Mouse (Mus musculus): ENCODE measurements at regions not wholly inside any gene's neighbourhood (a gene's known extent, or its start where the extent isn't known, plus 50 kb on each side); places are given as distances from the start of the nearest gene placed in this dataset.
A peak's percentile ranks its signal among the peaks of the same experiment; 100 is the strongest.

- Histone ChIP-seq H3K36me3 (ENCODE audit: control insufficient read depth, insufficient read depth, low read length) (no peaks in the 10 kb centered on the region), H3K27ac (ENCODE audit: low read depth, low read length) (no peak overlapping the region), H3K4me1 (ENCODE audit: control insufficient read depth, insufficient read depth, low read length) (no peaks in the 10 kb centered on the region), H3K27me3 (ENCODE audit: control insufficient read depth, insufficient read depth, low read length) (no peaks in the 10 kb centered on the region), H3K4me2 (no peak overlapping the region), H3K4me3 (ENCODE audit: low read depth, low read length) (no peak overlapping the region), H3K9ac (ENCODE audit: low read depth, low read length) (no peak overlapping the region), H3K9me3 (replicated peaks; ENCODE audit: control insufficient read depth, low read length) (no peaks in the 10 kb centered on the region)
- ATAC-seq (replicated peaks; ENCODE audit: insufficient number of reproducible peaks, low FRiP score, low TSS enrichment): no peak
- WGBS (ENCODE audit: insufficient replicate concordance): 68% methylated on average over 3 of the region's 3 CpGs
These were observed 509.3 kb upstream of the Dmac1 start for GRCm38 (mm10) chr4:75787405-75787804.

GRCm38 (mm10) chr4:75786391-75786790, 508.3 kb upstream of the Dmac1 start:
- no peak for ATAC-seq (replicated peaks; ENCODE audit: insufficient number of reproducible peaks, low FRiP score, low TSS enrichment)
- Histone ChIP-seq H3K36me3 (ENCODE audit: control insufficient read depth, insufficient read depth, low read length) (no peaks in the 10 kb centered on the region), H3K9me3 (replicated peaks; ENCODE audit: control insufficient read depth, low read length) (no peaks in the 10 kb centered on the region), H3K9ac (ENCODE audit: low read depth, low read length) (no peak overlapping the region), H3K4me2 (no peak overlapping the region), H3K27me3 (ENCODE audit: control insufficient read depth, insufficient read depth, low read length) (no peaks in the 10 kb centered on the region), H3K4me3 (ENCODE audit: low read depth, low read length) (no peak overlapping the region), H3K4me1 (ENCODE audit: control insufficient read depth, insufficient read depth, low read length) (no peaks in the 10 kb centered on the region), H3K27ac (ENCODE audit: low read depth, low read length) (no peak overlapping the region)
- whole genome bisulfite sequencing (ENCODE audit: insufficient replicate concordance): 82% methylated on average over 4 of the region's 4 CpGs

- H3K4me2 ChIP-seq: no peak overlapping the region
- no peak overlapping the region for H3K9ac ChIP-seq (ENCODE audit: low read depth, low read length)
- H3K4me1 ChIP-seq (ENCODE audit: control insufficient read depth, insufficient read depth, low read length): no peaks in the 10 kb centered on the region
- no peak for ATAC-seq (replicated peaks; ENCODE audit: insufficient number of reproducible peaks, low FRiP score, low TSS enrichment)
- no peak overlapping the region for H3K4me3 ChIP-seq (ENCODE audit: low read depth, low read length)
- H3K27me3 ChIP-seq (ENCODE audit: control insufficient read depth, insufficient read depth, low read length): no peaks in the 10 kb centered on the region
- WGBS (ENCODE audit: insufficient replicate concordance): 71% methylated on average over 1 of the region's 1 CpGs
- no peaks in the 10 kb centered on the region for H3K36me3 ChIP-seq (ENCODE audit: control insufficient read depth, insufficient read depth, low read length)
- H3K27ac ChIP-seq (ENCODE audit: low read depth, low read length): no peak overlapping the region
- no peaks in the 10 kb centered on the region for H3K9me3 ChIP-seq (replicated peaks; ENCODE audit: control insufficient read depth, low read length)
These were observed 501.4 kb upstream of the Dmac1 start for GRCm38 (mm10) chr4:75779492-75779891.

GRCm38 (mm10) chr4:75764141-75764540, 486.0 kb upstream of the Dmac1 start:
- 33% methylated on average over 1 of the region's 1 CpGs for WGBS (ENCODE audit: insufficient replicate concordance)
- Histone ChIP-seq H3K4me1 (ENCODE audit: control insufficient read depth, insufficient read depth, low read length) (no peaks in the 10 kb centered on the region), H3K9me3 (replicated peaks; ENCODE audit: control insufficient read depth, low read length) (no peaks in the 10 kb centered on the region), H3K4me3 (ENCODE audit: low read depth, low read length) (no peak overlapping the region), H3K27me3 (ENCODE audit: control insufficient read depth, insufficient read depth, low read length) (no peaks in the 10 kb centered on the region), H3K9ac (ENCODE audit: low read depth, low read length) (no peak overlapping the region), H3K36me3 (ENCODE audit: control insufficient read depth, insufficient read depth, low read length) (no peaks in the 10 kb centered on the region), H3K4me2 (no peak overlapping the region), H3K27ac (ENCODE audit: low read depth, low read length) (no peak overlapping the region)
- ATAC-seq (replicated peaks; ENCODE audit: insufficient number of reproducible peaks, low FRiP score, low TSS enrichment): no peak

GRCm38 (mm10) chr4:75744605-75745004, 466.5 kb upstream of the Dmac1 start:
- Histone ChIP-seq H3K9ac (ENCODE audit: low read depth, low read length) (no peak overlapping the region), H3K4me1 (ENCODE audit: control insufficient read depth, insufficient read depth, low read length) (no peaks in the 10 kb centered on the region), H3K27ac (ENCODE audit: low read depth, low read length) (no peak overlapping the region), H3K9me3 (replicated peaks; ENCODE audit: control insufficient read depth, low read length) (no peaks in the 10 kb centered on the region), H3K4me2 (no peak overlapping the region), H3K36me3 (ENCODE audit: control insufficient read depth, insufficient read depth, low read length) (no peaks in the 10 kb centered on the region), H3K4me3 (ENCODE audit: low read depth, low read length) (no peak overlapping the region), H3K27me3 (ENCODE audit: control insufficient read depth, insufficient read depth, low read length) (no peaks in the 10 kb centered on the region)
- WGBS (ENCODE audit: insufficient replicate concordance): 58% methylated on average over 6 of the region's 6 CpGs
- ATAC-seq (replicated peaks; ENCODE audit: insufficient number of reproducible peaks, low FRiP score, low TSS enrichment): no peak

GRCm38 (mm10) chr4:75741585-75741984, 463.5 kb upstream of the Dmac1 start:
- no peaks in the 10 kb centered on the region for H3K4me1 ChIP-seq (ENCODE audit: control insufficient read depth, insufficient read depth, low read length)
- H3K9me3 ChIP-seq (replicated peaks; ENCODE audit: control insufficient read depth, low read length): no peaks in the 10 kb centered on the region
- H3K9ac ChIP-seq (ENCODE audit: low read depth, low read length): no peak overlapping the region
- no peak overlapping the region for H3K4me3 ChIP-seq (ENCODE audit: low read depth, low read length)
- H3K27ac ChIP-seq (ENCODE audit: low read depth, low read length): no peak overlapping the region
- no peaks in the 10 kb centered on the region for H3K36me3 ChIP-seq (ENCODE audit: control insufficient read depth, insufficient read depth, low read length)
- H3K4me2 ChIP-seq: no peak overlapping the region
- no peaks in the 10 kb centered on the region for H3K27me3 ChIP-seq (ENCODE audit: control insufficient read depth, insufficient read depth, low read length)
- no peak for ATAC-seq (replicated peaks; ENCODE audit: insufficient number of reproducible peaks, low FRiP score, low TSS enrichment)

GRCm38 (mm10) chr4:75730798-75731400, 452.8 kb upstream of the Dmac1 start:
- no peak for ATAC-seq (replicated peaks; ENCODE audit: insufficient number of reproducible peaks, low FRiP score, low TSS enrichment)
- WGBS (ENCODE audit: insufficient replicate concordance): 38% methylated on average over 3 of the region's 3 CpGs

GRCm38 (mm10) chr4:75714652-75715051, 436.5 kb upstream of the Dmac1 start:
- Histone ChIP-seq H3K27ac (ENCODE audit: low read depth, low read length) (no peak overlapping the region), H3K4me3 (ENCODE audit: low read depth, low read length) (no peak overlapping the region), H3K36me3 (ENCODE audit: control insufficient read depth, insufficient read depth, low read length) (no peaks in the 10 kb centered on the region), H3K9me3 (replicated peaks; ENCODE audit: control insufficient read depth, low read length) (0 out of 2 replicates have a peak, but pooled peaks cover 2% of the 10 kb centered on the region), H3K27me3 (ENCODE audit: control insufficient read depth, insufficient read depth, low read length) (no peaks in the 10 kb centered on the region), H3K4me1 (ENCODE audit: control insufficient read depth, insufficient read depth, low read length) (no peaks in the 10 kb centered on the region), H3K4me2 (no peak overlapping the region), H3K9ac (ENCODE audit: low read depth, low read length) (no peak overlapping the region)
- no peak for ATAC-seq (replicated peaks; ENCODE audit: insufficient number of reproducible peaks, low FRiP score, low TSS enrichment)
- WGBS (ENCODE audit: insufficient replicate concordance): 78% methylated on average over 3 of the region's 3 CpGs

More at GRCm38 (mm10) chr4:75730798-75731400, 452.8 kb upstream of the Dmac1 start:
- Histone ChIP-seq H3K9ac (ENCODE audit: low read depth, low read length) (no peak overlapping the region), H3K27me3 (ENCODE audit: control insufficient read depth, insufficient read depth, low read length) (no peaks in the 10 kb centered on the region), H3K4me1 (ENCODE audit: control insufficient read depth, insufficient read depth, low read length) (0 out of 2 replicates have a peak, but pooled peaks cover 3% of the 10 kb centered on the region), H3K4me2 (no peak overlapping the region), H3K27ac (ENCODE audit: low read depth, low read length) (0 out of 2 replicates have a peak overlapping the region, but pooled peaks have one; percentile 29), H3K4me3 (ENCODE audit: low read depth, low read length) (no peak overlapping the region), H3K9me3 (replicated peaks; ENCODE audit: control insufficient read depth, low read length) (no peaks in the 10 kb centered on the region), H3K36me3 (ENCODE audit: control insufficient read depth, insufficient read depth, low read length) (no peaks in the 10 kb centered on the region)

GRCm38 (mm10) chr4:75713960-75714359, 435.9 kb upstream of the Dmac1 start:
- H3K27ac ChIP-seq (ENCODE audit: low read depth, low read length): no peak overlapping the region
- WGBS (ENCODE audit: insufficient replicate concordance): 93% methylated on average over 1 of the region's 1 CpGs

More at GRCm38 (mm10) chr4:75713960-75714359, 435.9 kb upstream of the Dmac1 start:
- ATAC-seq (replicated peaks; ENCODE audit: insufficient number of reproducible peaks, low FRiP score, low TSS enrichment): no peak
- H3K9ac ChIP-seq (ENCODE audit: low read depth, low read length): no peak overlapping the region
- no peaks in the 10 kb centered on the region for H3K4me1 ChIP-seq (ENCODE audit: control insufficient read depth, insufficient read depth, low read length)
- no peak overlapping the region for H3K4me3 ChIP-seq (ENCODE audit: low read depth, low read length)
- no peaks in the 10 kb centered on the region for H3K36me3 ChIP-seq (ENCODE audit: control insufficient read depth, insufficient read depth, low read length)
- H3K27me3 ChIP-seq (ENCODE audit: control insufficient read depth, insufficient read depth, low read length): no peaks in the 10 kb centered on the region
- no peak overlapping the region for H3K4me2 ChIP-seq
- H3K9me3 ChIP-seq (replicated peaks; ENCODE audit: control insufficient read depth, low read length): 0 out of 2 replicates have a peak, but pooled peaks cover 2% of the 10 kb centered on the region

All from heart, embryonic 11.5 days (tissue).